In the genomic region with DNA sequence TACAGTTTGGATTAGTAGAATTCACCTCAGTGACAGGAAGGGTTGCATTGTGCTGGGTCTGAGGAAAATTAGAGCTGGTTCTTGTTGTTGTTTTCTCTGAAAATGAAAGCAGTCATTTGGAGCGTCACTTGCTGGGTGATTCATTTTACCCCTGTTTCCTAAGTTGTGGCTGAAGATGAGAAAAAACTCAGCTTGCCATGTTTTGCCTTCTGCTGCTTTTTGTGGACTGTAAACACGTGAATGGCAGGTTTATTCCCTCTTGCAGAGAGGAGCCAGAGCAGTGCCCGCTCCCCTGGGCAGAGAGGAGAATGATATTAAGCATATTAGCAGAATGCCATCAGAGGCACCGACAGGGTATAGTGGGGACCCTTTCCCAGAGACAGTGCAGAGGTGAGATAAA, we compare ENCODE assay signal across 8 mouse cellular contexts.
DNase-seq lines count a peak whose midpoint lies in the region; ATAC-seq and TF ChIP-seq lines count a peak whose summit lies in the region.

No protein-coding gene starts in this region.

- TF ChIP-seq POLR2A in cortical plate, adult 2 months (IDR thresholded peaks at IDR 0.05; ENCODE audit: extremely low read depth, insufficient read depth, low read length): no peak

- DNase-seq in naive thymus-derived CD4-positive, alpha-beta T cell, adult 2 months (ENCODE audit: low read depth): peak; percentile 75
- DNase-seq in urinary bladder, postnatal 4 days (ENCODE audit: low spot score in 2 of 2): no peak
- no peak for DNase-seq in testis, postnatal 14 days (ENCODE audit: low spot score)
- no peak for DNase-seq in spleen, postnatal 14 days (ENCODE audit: low spot score in 2 of 2)

- no peak overlapping the region for H3K27ac ChIP-seq in cortical plate, adult 2 months (ENCODE audit: insufficient read depth, low read length)

- no peaks in the 10 kb centered on the region for H3K27me3 ChIP-seq in megakaryocyte, embryonic 14.5 days (replicated peaks)

- no peak for TF ChIP-seq CTCF in cortical plate, adult 2 months (IDR thresholded peaks at IDR 0.05; ENCODE audit: extremely low read depth, insufficient read depth, low read length)

- no peak for ATAC-seq in megakaryocyte, adult 5-6 weeks (ENCODE audit: poor library complexity, severe bottlenecking)
- peak; percentile 46 for ATAC-seq in inflammation-experienced regulatory T-cells, adult 6 months

- H3K36me3 ChIP-seq in megakaryocyte, embryonic 14.5 days (replicated peaks; ENCODE audit: low read length): peaks cover 9% of the 10 kb centered on the region

- H3K9me3 ChIP-seq in megakaryocyte, embryonic 14.5 days: no peaks in the 10 kb centered on the region

- peaks cover 62% of the 10 kb centered on the region for H3K4me1 ChIP-seq in megakaryocyte, embryonic 14.5 days
- peaks cover 10% of the 10 kb centered on the region for H3K4me1 ChIP-seq in cortical plate, adult 2 months (ENCODE audit: control insufficient read depth, insufficient read depth, low read length)

- H3K4me3 ChIP-seq in megakaryocyte, embryonic 14.5 days (replicated peaks): peak overlapping the region; percentile 93
- H3K4me3 ChIP-seq in cortical plate, adult 2 months (ENCODE audit: insufficient read depth, low read length): peak overlapping the region; percentile 36
